Mouse (Mus musculus) midbrain, embryonic 15.5 days (tissue): Measurements from ENCODE around the gene Lss. TPM values are rescaled to one million over a fixed set of nuclear protein-coding genes. Genes with fewer than 3 reads are reported as not detected.

ENCODE experiments used
- ATAC-seq: fragments of 200-750 bp; cut with Nextera tagmentation; replicated peaks from 2 replicates; pipeline ENCODE4 v1.8.0; 2017; ENCODE audit warnings: moderate TSS enrichment
- H3K27ac ChIP-seq: fragments of 300-500 bp; sonication (generic); 2 replicates; pipeline ENCODE4 v1.5.1; 2015; ENCODE audit warnings: mild to moderate bottlenecking, inconsistent platforms
- H3K27me3 ChIP-seq: fragments of 300-500 bp; sonication (generic); replicated peaks from 2 replicates; pipeline ENCODE4 v1.6.1; 2015; ENCODE audit warnings: inconsistent platforms
- H3K36me3 ChIP-seq: fragments of 300-500 bp; sonication (generic); replicated peaks from 2 replicates; pipeline ENCODE4 v1.6.1; 2015; ENCODE audit warnings: inconsistent platforms
- H3K4me1 ChIP-seq: fragments of 300-500 bp; sonication (generic); 2 replicates; pipeline ENCODE4 v1.6.1; 2015; ENCODE audit warnings: inconsistent platforms
- H3K4me2 ChIP-seq: fragments of 300-500 bp; sonication (generic); 2 replicates; pipeline ENCODE4 v1.6.1; 2015; ENCODE audit warnings: inconsistent platforms, mild to moderate bottlenecking, moderate library complexity
- H3K4me3 ChIP-seq: fragments of 300-500 bp; sonication (generic); 2 replicates; pipeline ENCODE4 v1.5.1; 2015; ENCODE audit warnings: mild to moderate bottlenecking, inconsistent platforms
- H3K9ac ChIP-seq: fragments of 300-500 bp; sonication (generic); 2 replicates; pipeline ENCODE4 v1.6.1; 2015; ENCODE audit warnings: mild to moderate bottlenecking, inconsistent platforms
- H3K9me3 ChIP-seq: fragments of 300-500 bp; sonication (generic); 2 replicates; pipeline ENCODE4 v1.6.1; 2016; ENCODE audit warnings: inconsistent platforms
- WGBS: fragments of 180-500 bp; shearing (Covaris S2); methylation state at CpG from one replicate; pipeline ENCODE4 v1.1.7; 2015; ENCODE audit warnings: mixed read lengths; 5-methylcytosine and 5-hydroxymethylcytosine counted together
- polyA plus RNA-seq: library from polyadenylated mRNA; unstranded; fragments of >200 nt; fragmentation: Nextera tagmentation; extraction: Ambion mirVana; gene quantifications from 2 replicates; pipeline ENCODE4 v1.2.1, GENCODE M21; 2015

The Lss gene
- polyA plus RNA-seq, 1 experiment from 2014 or later: 44.5 TPM

DNA sequence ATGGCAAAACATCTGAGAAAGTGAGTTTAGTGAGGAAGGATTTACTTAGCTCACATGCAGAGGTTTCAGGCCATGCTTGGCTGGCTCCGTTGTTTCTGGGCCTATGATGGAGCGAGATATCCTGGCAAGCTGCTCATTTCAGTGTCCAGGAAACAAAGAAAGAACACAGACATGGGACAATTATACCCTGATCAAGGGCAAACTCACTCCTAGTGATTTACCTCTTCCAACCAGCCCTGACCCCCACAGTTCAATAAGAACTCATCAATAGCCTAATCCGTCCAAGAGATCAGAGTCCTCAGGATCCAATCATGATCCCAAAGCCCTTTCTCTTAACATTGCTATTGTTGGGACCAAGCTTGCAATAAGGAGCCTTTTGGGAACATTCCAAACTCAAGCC is 40.8 kb downstream of the Lss start:
- Histone ChIP-seq H3K9ac (no peak overlapping the region), H3K4me3 (no peak overlapping the region), H3K4me1 (no peaks in the 10 kb centered on the region), H3K27me3 (no peaks in the 10 kb centered on the region), H3K36me3 (no peaks in the 10 kb centered on the region), H3K9me3 (no peaks in the 10 kb centered on the region), H3K27ac (no peak overlapping the region), H3K4me2 (no peak overlapping the region)
- WGBS: 34% methylated on average over 3 of the region's 3 CpGs
- no peak for ATAC-seq

DNA sequence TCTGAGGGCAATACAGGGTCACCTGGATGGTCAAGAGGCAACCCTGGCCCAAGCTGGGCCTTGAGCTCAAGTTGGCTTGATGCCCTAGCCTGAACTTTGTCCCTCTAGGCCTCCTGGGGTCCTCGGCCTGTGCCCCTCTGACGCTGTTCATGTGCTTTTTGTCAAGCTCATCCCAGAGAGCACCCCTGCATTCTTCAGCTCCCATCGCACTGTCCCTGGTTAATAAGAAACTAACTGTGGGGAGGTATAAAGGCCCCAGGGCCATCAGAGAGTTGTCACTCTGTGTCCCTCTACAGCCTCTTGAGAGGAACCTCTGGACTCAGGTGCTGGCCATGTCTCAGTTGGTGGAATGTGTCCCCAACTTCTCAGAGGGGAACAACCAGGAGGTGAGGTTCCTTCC is 44.0 kb downstream of the Lss start, which contains the start of gene Ftcd:
TSS of gene Ftcd (plus strand) at position 275 of the 400 bp plus-strand sequence.
- no peak within 1 kb of the TSS for H3K9ac ChIP-seq
- no peaks in the 10 kb centered on the region for H3K9me3 ChIP-seq
- WGBS: 84% methylated on average over 3 of the region's 3 CpGs
- H3K4me2 ChIP-seq: no peak within 1 kb of the TSS
- no peaks in the 10 kb centered on the region for H3K4me1 ChIP-seq
- no peak within 1 kb of the TSS for H3K27ac ChIP-seq
- H3K36me3 ChIP-seq: no peaks in the 10 kb centered on the region
- ATAC-seq: no peak
- no peak within 1 kb of the TSS for H3K4me3 ChIP-seq
- H3K27me3 ChIP-seq: no peaks in the 10 kb centered on the region

GRCm38 (mm10) chr10:76576920-76577319 is 45.5 kb downstream of the Lss start:
- H3K4me2 ChIP-seq: no peak overlapping the region
- no peaks in the 10 kb centered on the region for H3K27me3 ChIP-seq
- H3K9me3 ChIP-seq: no peaks in the 10 kb centered on the region
- H3K4me1 ChIP-seq: no peaks in the 10 kb centered on the region
- H3K36me3 ChIP-seq: no peaks in the 10 kb centered on the region
- no peak overlapping the region for H3K27ac ChIP-seq
- WGBS: 81% methylated on average over 7 of the region's 7 CpGs
- H3K9ac ChIP-seq: no peak overlapping the region
- ATAC-seq: no peak
- H3K4me3 ChIP-seq: no peak overlapping the region

DNA sequence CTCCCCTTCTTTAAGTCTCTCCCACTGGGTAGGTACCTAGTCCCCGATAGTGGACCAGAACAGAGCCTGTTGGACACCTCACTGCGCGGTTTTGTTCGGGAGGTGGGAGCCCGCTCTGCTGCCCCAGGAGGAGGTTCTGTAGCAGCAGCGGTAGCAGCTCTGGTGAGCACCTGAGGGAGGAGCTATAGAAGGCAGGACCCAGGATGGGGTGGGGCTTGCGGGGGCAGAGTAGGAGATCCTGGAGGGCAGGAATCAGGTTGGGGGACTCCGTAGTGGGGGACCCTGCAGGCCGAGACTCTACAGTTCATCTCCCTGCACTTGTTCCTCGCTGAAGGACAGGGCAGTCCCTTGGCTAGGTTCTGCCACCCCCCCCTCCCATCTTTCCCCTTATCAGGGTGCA is 52.8 kb downstream of the Lss start:
- Histone ChIP-seq H3K36me3 (no peaks in the 10 kb centered on the region), H3K27ac (no peak overlapping the region), H3K4me2 (peak overlapping the region; percentile 16), H3K9ac (no peak overlapping the region), H3K9me3 (no peaks in the 10 kb centered on the region), H3K27me3 (0 out of 2 replicates have a peak, but pooled peaks cover 4% of the 10 kb centered on the region), H3K4me3 (no peak overlapping the region), H3K4me1 (no peaks in the 10 kb centered on the region)
- 23% methylated on average over 10 of the region's 10 CpGs for WGBS
- no peak for ATAC-seq

- H3K9ac ChIP-seq: no peak overlapping the region
- no peaks in the 10 kb centered on the region for H3K9me3 ChIP-seq
- 0 out of 2 replicates have a peak, but pooled peaks cover 4% of the 10 kb centered on the region for H3K27me3 ChIP-seq
- H3K27ac ChIP-seq: no peak overlapping the region
- no peak for ATAC-seq
- no peaks in the 10 kb centered on the region for H3K36me3 ChIP-seq
- no peak overlapping the region for H3K4me2 ChIP-seq
- 48% methylated on average over 1 of the region's 1 CpGs for WGBS
- no peaks in the 10 kb centered on the region for H3K4me1 ChIP-seq
- H3K4me3 ChIP-seq: no peak overlapping the region
These were observed 54.8 kb downstream of the Lss start for GRCm38 (mm10) chr10:76586190-76586589.

DNA sequence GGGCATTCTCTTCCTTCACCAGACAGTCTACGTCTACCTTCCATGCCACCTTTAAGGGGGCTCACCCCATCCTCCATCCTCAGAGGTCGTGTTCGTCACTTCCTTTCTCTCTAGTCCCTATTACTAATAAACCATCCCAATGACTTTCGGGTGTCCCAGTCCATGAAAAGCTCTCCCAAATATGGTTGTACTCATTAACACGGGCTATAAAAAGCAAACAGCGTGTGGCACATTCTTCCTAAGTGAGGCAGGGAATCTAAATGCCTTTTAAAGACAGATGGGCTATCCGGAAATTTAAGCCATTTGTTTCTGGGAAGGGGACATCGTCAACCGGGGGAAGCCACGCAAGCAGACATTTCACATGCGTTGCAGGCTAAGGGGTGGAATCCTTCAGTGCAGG is 58.8 kb downstream of the Lss start:
- 88% methylated on average over 11 of the region's 11 CpGs for WGBS
- no peaks in the 10 kb centered on the region for H3K9me3 ChIP-seq
- H3K27me3 ChIP-seq: no peaks in the 10 kb centered on the region
- no peak overlapping the region for H3K4me2 ChIP-seq
- H3K9ac ChIP-seq: no peak overlapping the region
- H3K4me3 ChIP-seq: no peak overlapping the region
- no peaks in the 10 kb centered on the region for H3K36me3 ChIP-seq
- no peak overlapping the region for H3K27ac ChIP-seq
- no peaks in the 10 kb centered on the region for H3K4me1 ChIP-seq
- ATAC-seq: no peak

DNA sequence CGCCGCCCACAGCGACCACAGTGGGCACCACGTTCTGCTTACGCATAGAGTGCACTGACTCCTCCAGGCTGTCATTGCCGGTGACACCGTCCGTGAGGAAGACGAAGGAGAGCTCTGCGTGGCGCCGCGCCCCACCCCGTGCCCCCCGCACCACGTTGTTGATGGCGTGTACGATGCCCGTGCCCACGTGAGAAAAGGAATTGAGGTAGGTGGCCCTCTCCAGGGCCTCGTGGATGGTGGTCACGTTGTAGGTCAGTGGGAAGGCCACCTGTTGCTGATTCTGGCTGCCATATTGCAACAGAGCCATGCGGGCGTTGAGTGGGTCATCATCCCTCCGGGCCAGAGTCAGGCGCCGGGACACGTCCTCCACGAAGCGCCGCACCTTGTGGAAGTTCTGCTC is 65.0 kb downstream of the Lss start:
- 93% methylated on average over 31 of the region's 31 CpGs for WGBS
- no peaks in the 10 kb centered on the region for H3K36me3 ChIP-seq
- no peaks in the 10 kb centered on the region for H3K27me3 ChIP-seq
- no peaks in the 10 kb centered on the region for H3K9me3 ChIP-seq
- H3K4me3 ChIP-seq: no peak overlapping the region
- H3K9ac ChIP-seq: no peak overlapping the region
- no peaks in the 10 kb centered on the region for H3K4me1 ChIP-seq
- no peak overlapping the region for H3K27ac ChIP-seq
- H3K4me2 ChIP-seq: no peak overlapping the region
- ATAC-seq: no peak

- no peak overlapping the region for H3K9ac ChIP-seq
- no peaks in the 10 kb centered on the region for H3K27me3 ChIP-seq
- H3K4me2 ChIP-seq: no peak overlapping the region
- 86% methylated on average over 3 of the region's 3 CpGs for WGBS
- no peak for ATAC-seq
- no peak overlapping the region for H3K27ac ChIP-seq
- no peaks in the 10 kb centered on the region for H3K9me3 ChIP-seq
- no peaks in the 10 kb centered on the region for H3K4me1 ChIP-seq
- H3K36me3 ChIP-seq: no peaks in the 10 kb centered on the region
- no peak overlapping the region for H3K4me3 ChIP-seq
These were observed 71.3 kb downstream of the Lss start for GRCm38 (mm10) chr10:76602690-76603089.

Other genes starting within 250 kb of the Lss start
- 19.3 and 20.1 TPM in 2 replicates for gene Dip2a, start 186.3 kb upstream of the Lss start, polyA plus RNA-seq
- gene AC141477.1, start 91.1 kb upstream of the Lss start, polyA plus RNA-seq: not detected in 2 replicates
- gene Pcnt, start 88.8 kb upstream of the Lss start, polyA plus RNA-seq: 8.0 and 8.8 TPM in 2 replicates
- gene 2610028H24Rik, start 82.5 kb upstream of the Lss start, polyA plus RNA-seq: not detected in 2 replicates
- 58.9 and 71.7 TPM in 2 replicates for gene Mcm3ap, start 62.7 kb upstream of the Lss start, polyA plus RNA-seq
- gene Ybey, start 62.5 kb upstream of the Lss start, polyA plus RNA-seq: 7.3 TPM in 2 replicates
- gene Spatc1l, start 30.7 kb downstream of the Lss start, polyA plus RNA-seq: not detected in 2 replicates
- gene Ftcd, start 44.1 kb downstream of the Lss start, polyA plus RNA-seq: 0.08 TPM in 1 of 2 replicates, not detected in the other
- gene Col6a2, start 92.0 kb downstream of the Lss start, polyA plus RNA-seq: 17.0 and 19.1 TPM in 2 replicates
- gene Col6a1, start 194.6 kb downstream of the Lss start, polyA plus RNA-seq: 20.0 and 22.1 TPM in 2 replicates